Mouse (Mus musculus) urinary bladder, postnatal 36 days (tissue): ENCODE results near the gene Serpinb3b.
"Not testable (repeated sequence)": the region's sequence is repeated elsewhere in the genome, so short reads cannot be mapped to it uniquely, and the experiment has no call there.

Source experiments
- DNase-seq, 2 experiments: peaks; one replicate each; pipeline ENCODE4 v3.0.0; 2022; ENCODE audit warnings: low spot score in 2 of 2, mixed read lengths in 1 of 2

Serpinb3b gene

DNA sequence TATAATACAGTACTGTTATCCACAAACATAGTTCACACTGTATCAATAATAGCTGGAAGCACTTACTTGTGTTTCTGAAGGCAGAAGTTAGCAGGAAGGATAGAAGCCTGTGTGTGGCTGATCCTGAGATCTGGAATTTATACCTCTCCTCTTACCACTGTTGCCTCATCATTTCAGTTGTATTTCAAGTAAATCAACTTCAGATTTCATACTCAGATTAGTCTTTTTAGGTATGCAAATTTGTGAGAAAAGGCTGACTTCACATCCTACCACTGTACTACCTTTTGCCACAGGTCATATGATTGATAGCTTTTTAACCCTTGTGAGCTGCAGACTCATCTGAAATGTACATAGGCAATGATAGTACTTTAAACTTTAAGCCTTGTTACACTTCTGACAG lies at the start of gene Serpinb3b, which contains the start of gene Serpinb3c:
Serpinb3b (minus strand) TSS at position 101 of the 400 bp plus-strand sequence.
Serpinb3c (minus strand) TSS at position 111 of the 400 bp plus-strand sequence.
- not testable (repeated sequence) for DNase-seq

DNA sequence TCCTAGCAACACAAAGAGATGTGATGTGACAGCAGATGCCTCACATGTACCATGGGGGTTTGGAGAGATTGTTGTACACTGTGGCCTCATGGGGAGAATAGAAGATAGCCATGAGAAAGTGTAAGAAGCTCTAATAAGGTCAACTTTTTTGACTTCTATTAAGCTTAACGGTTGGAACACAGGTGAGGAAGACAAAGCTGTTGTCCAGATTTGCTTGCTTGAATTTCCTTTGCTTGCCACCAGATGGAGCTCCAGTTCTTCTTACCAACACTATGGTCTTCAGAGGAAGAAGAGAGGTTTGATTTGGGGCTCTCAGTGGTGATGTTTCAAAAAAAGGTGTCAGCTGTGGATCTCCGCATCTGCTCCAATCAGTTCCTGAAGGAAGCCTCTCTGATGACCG lies 35.0 kb downstream of the Serpinb3b start:
- DNase-seq = peak; percentile 1

DNA sequence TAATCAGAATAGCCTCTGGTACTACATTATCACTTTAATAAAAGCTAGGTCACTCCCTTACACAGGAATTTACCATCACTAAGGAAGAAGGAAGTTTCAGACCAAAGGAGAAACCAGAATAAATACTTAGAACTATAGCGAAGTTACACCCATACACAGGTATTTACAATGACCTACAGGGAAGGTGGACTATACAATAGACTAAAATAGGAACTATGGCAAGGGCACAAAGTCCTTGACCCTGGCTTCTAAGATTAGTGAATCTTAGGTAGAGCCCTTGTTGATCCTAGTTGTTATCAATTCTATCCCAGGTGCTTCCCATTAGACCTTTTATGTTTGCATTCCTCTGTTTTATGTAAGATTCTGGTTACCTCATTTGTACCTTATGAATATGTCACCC lies 60.9 kb downstream of the Serpinb3b start:
- not testable (repeated sequence) for DNase-seq

DNA sequence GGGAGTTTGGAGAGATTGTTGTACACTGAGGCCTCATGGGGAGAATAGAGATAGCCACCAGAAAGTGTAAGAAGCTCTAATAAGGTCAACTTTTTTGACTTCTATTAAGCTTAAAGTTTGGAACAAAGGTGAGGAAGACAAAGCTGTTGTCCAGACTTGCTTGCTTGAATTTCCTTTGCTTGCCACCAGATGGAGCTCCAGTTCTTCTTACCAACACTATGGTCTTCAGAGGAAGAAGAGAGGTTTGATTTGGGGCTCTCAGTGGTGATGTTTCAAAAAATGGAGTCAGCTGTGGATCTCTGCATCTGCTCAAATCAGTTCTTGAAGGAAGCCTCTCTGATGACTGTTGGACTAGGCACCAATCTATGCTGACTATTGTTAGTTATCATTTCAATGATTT lies 150.7 kb downstream of the Serpinb3b start:
- DNase-seq = not testable (repeated sequence)
